Mouse (Mus musculus) right cerebral cortex, adult 2 months (tissue): Measurements from ENCODE around the gene Ank3.

Experiments used
- DNase-seq, 2 experiments: peaks; one replicate each; pipeline ENCODE4 v3.0.0; 2021 to 2022; ENCODE audit warnings: low spot score in 2 of 2

Ank3 gene

GRCm38 (mm10) chr10:70055291-70055690 is 656.7 kb downstream of the Ank3 start:
- no peak for DNase-seq

- DNase-seq, result no peak
These were observed 658.5 kb downstream of the Ank3 start for GRCm38 (mm10) chr10:70057064-70057463.

GRCm38 (mm10) chr10:70060021-70060688 is 661.6 kb downstream of the Ank3 start:
- peak; percentile 58 to 74 for DNase-seq

- peak; percentile 26 to 31 for DNase-seq
These were observed 662.1 kb downstream of the Ank3 start for GRCm38 (mm10) chr10:70060689-70061081.

GRCm38 (mm10) chr10:70063881-70064555 is 665.4 kb downstream of the Ank3 start:
- DNase-seq, result no peak

GRCm38 (mm10) chr10:70065191-70065590 is 666.6 kb downstream of the Ank3 start:
- DNase-seq, result no peak

- no peak for DNase-seq
These were observed 668.1 kb downstream of the Ank3 start for GRCm38 (mm10) chr10:70066497-70067168.

- no peak for DNase-seq
These were observed 668.9 kb downstream of the Ank3 start for GRCm38 (mm10) chr10:70067169-70068115.

GRCm38 (mm10) chr10:70069321-70069720 is 670.7 kb downstream of the Ank3 start:
- no peak for DNase-seq

- peak; percentile 51 to 68 for DNase-seq
These were observed 672.8 kb downstream of the Ank3 start for GRCm38 (mm10) chr10:70071334-70071733.
